Mouse (Mus musculus) left cerebral cortex, adult 18-20 months (tissue): ENCODE data around the gene Zc3h14. TPM values are rescaled to one million over a fixed set of nuclear protein-coding genes. Genes with fewer than 3 reads are reported as not detected.

Experiments
- DNase-seq, 2 experiments: peaks; one replicate each; pipeline ENCODE4 v3.0.0; 2021 to 2022; ENCODE audit warnings: low spot score in 2 of 2, mixed read lengths in 1 of 2
- total RNA-seq, 2 experiments: library from RNA; stranded (reverse); gene quantifications; 2 replicates each; pipeline ENCODE4 v1.2.3; 2021

The Zc3h14 gene
- total RNA-seq, 2 experiments from 2014 or later, result 96.0 to 97.4 TPM

DNA sequence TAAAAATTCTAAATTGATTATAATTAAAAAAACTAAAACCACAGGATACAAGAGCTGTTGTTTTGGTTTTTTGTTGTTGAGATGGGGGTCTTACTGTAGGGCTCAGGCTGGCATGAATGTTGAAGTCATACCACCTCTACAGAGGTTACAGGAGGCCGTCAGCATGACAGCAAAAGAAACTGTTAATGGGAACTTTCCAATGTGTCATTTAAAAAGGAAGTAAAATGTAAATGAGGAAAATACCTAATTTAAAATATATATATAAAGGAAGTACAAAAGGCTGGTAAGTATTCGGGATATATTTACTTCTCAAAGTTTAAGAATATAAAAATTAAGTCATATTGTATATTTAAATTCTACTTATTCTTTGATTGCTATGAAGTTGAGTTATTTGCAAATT, 88.7 kb downstream of the Zc3h14 start:
- no peak for DNase-seq

Other genes with a start within 250 kb of the Zc3h14 start
- gene Kcnk10, start 168.7 kb upstream of the Zc3h14 start, total RNA-seq, result 10 to 100 TPM; 15.2 to 16.2 TPM
- gene Spata7, start 118.8 kb upstream of the Zc3h14 start, total RNA-seq, result 10 to 100 TPM; 30.8 to 31.6 TPM
- 1 to 10 TPM; 7.8 to 8.4 TPM for gene Ptpn21, start 9.6 kb upstream of the Zc3h14 start, total RNA-seq
- 10 to 100 TPM; 70.2 to 70.4 TPM for gene Eml5, start 154.5 kb downstream of the Zc3h14 start, total RNA-seq
- 10 to 100 TPM; 40.2 to 42.7 TPM for gene Ttc8, start 173.6 kb downstream of the Zc3h14 start, total RNA-seq